Mouse (Mus musculus): ENCODE data around the gene Aym1.

GRCm38 (mm10) chr5:113380553-113380952, 23.5 kb downstream of the Aym1 start:
- TF ChIP-seq CTCF (IDR thresholded peaks at IDR 0.05; ENCODE audit: borderline replicate concordance, insufficient read depth, low read depth, low read length) (no peak), POLR2A (IDR thresholded peaks at IDR 0.05; ENCODE audit: borderline replicate concordance, insufficient read depth, low read length) (no peak)
